Mouse (Mus musculus): ENCODE measurements around the gene Gm20388. TPM values are rescaled to one million over a fixed set of nuclear protein-coding genes. Genes with fewer than 3 reads are reported as not detected.
A peak's percentile ranks its signal among the peaks of the same experiment; 100 is the strongest.

Gm20388 gene
- polyA plus RNA-seq, 2 experiments = 8.5 TPM; not detected in 1

GRCm38 (mm10) chr8:124277951-124278910, 4367.6 kb downstream of the Gm20388 start:
- no peaks in the 10 kb centered on the region for H3K9me3 ChIP-seq (ENCODE audit: control insufficient read depth, low read length)
- H3K27me3 ChIP-seq (ENCODE audit: control insufficient read depth, insufficient read depth, low read length) = no peaks in the 10 kb centered on the region
- H3K9ac ChIP-seq (replicated peaks) = no peak overlapping the region
- ATAC-seq (ENCODE audit: insufficient read depth) (no peak), DNase-seq (ENCODE audit: low read depth in 3 of 3, low spot score in 3 of 3) (no peak)
- TF ChIP-seq EP300 (IDR thresholded peaks at IDR 0.05; ENCODE audit: low read depth) (no peak), CTCF (IDR thresholded peaks at IDR 0.05; ENCODE audit: low read depth) (no peak)
- peaks cover 0 to 14% of the 10 kb centered on the region in 2 experiments; a peak in 1 of 4 replicates for H3K4me1 ChIP-seq (replicated peaks; ENCODE audit: control insufficient read depth in 2 of 2, insufficient read depth in 2 of 2, low read length in 1 of 2)
- 57% methylated on average over 24 of the region's 24 CpGs for WGBS (ENCODE audit: insufficient replicate concordance)
- no peak overlapping the region for H3K4me2 ChIP-seq (ENCODE audit: low read depth)
- H3K4me3 ChIP-seq (ENCODE audit: insufficient read depth in 1 of 2, low read depth in 2 of 2, low read length in 2 of 2) = no peak overlapping the region
- no peak overlapping the region for H3K27ac ChIP-seq
- H3K36me3 ChIP-seq (replicated peaks; ENCODE audit: control insufficient read depth, insufficient read depth, low read depth) = no peaks in the 10 kb centered on the region

- Histone ChIP-seq H3K4me1 (replicated peaks; ENCODE audit: control insufficient read depth in 2 of 2, insufficient read depth in 2 of 2, low read length in 1 of 2) (peaks cover 0 to 13% of the 10 kb centered on the region in 2 experiments; a peak in 1 of 4 replicates), H3K4me2 (ENCODE audit: low read depth) (peak overlapping the region; percentile 19), H3K9ac (replicated peaks) (no peak overlapping the region)
Measured at GRCm38 (mm10) chr8:124278956-124279689, 4368.5 kb downstream of the Gm20388 start.

GRCm38 (mm10) chr8:124279690-124279985, 4369.0 kb downstream of the Gm20388 start:
- H3K4me1 ChIP-seq (replicated peaks; ENCODE audit: control insufficient read depth in 2 of 2, insufficient read depth in 2 of 2, low read length in 1 of 2) = peaks cover 0 to 13% of the 10 kb centered on the region in 2 experiments; a peak in 1 of 4 replicates
- whole genome bisulfite sequencing (ENCODE audit: insufficient replicate concordance) = 89% methylated on average over 5 of the region's 5 CpGs

More at GRCm38 (mm10) chr8:124278956-124279689, 4368.5 kb downstream of the Gm20388 start:
- 42% methylated on average over 7 of the region's 7 CpGs for WGBS (ENCODE audit: insufficient replicate concordance)
- H3K36me3 ChIP-seq (replicated peaks; ENCODE audit: control insufficient read depth, insufficient read depth, low read depth) = no peaks in the 10 kb centered on the region
- H3K27me3 ChIP-seq (ENCODE audit: control insufficient read depth, insufficient read depth, low read length) = no peaks in the 10 kb centered on the region
- DNase-seq (ENCODE audit: low read depth in 3 of 3, low spot score in 3 of 3) (no peak), ATAC-seq (ENCODE audit: insufficient read depth) (no peak)
- H3K9me3 ChIP-seq (ENCODE audit: control insufficient read depth, low read length) = no peaks in the 10 kb centered on the region
- H3K4me3 ChIP-seq (ENCODE audit: insufficient read depth in 1 of 2, low read depth in 2 of 2, low read length in 2 of 2) = no peak overlapping the region
- TF ChIP-seq EP300 (IDR thresholded peaks at IDR 0.05; ENCODE audit: low read depth) (no peak), CTCF (IDR thresholded peaks at IDR 0.05; ENCODE audit: low read depth) (no peak)
- no peak overlapping the region for H3K27ac ChIP-seq

GRCm38 (mm10) chr8:124281700-124282541, 4371.3 kb downstream of the Gm20388 start:
- peaks cover 0 to 13% of the 10 kb centered on the region in 2 experiments; a peak in 1 of 4 replicates for H3K4me1 ChIP-seq (replicated peaks; ENCODE audit: control insufficient read depth in 2 of 2, insufficient read depth in 2 of 2, low read length in 1 of 2)
- no peak overlapping the region for H3K4me2 ChIP-seq (ENCODE audit: low read depth)
- H3K9me3 ChIP-seq (ENCODE audit: control insufficient read depth, low read length) = no peaks in the 10 kb centered on the region
- ATAC-seq (ENCODE audit: insufficient read depth) (no peak), DNase-seq (ENCODE audit: low read depth in 3 of 3, low spot score in 3 of 3) (no peak)
- no peaks in the 10 kb centered on the region for H3K36me3 ChIP-seq (replicated peaks; ENCODE audit: control insufficient read depth, insufficient read depth, low read depth)
- no peak for TF ChIP-seq CTCF (IDR thresholded peaks at IDR 0.05; ENCODE audit: low read depth)
- TF ChIP-seq EP300 (IDR thresholded peaks at IDR 0.05; ENCODE audit: low read depth) = no peak
- H3K27me3 ChIP-seq (ENCODE audit: control insufficient read depth, insufficient read depth, low read length) = no peaks in the 10 kb centered on the region
- WGBS (ENCODE audit: insufficient replicate concordance) = 54% methylated on average over 11 of the region's 11 CpGs
- H3K9ac ChIP-seq (replicated peaks) = no peak overlapping the region
- no peak overlapping the region for H3K4me3 ChIP-seq (ENCODE audit: insufficient read depth in 1 of 2, low read depth in 2 of 2, low read length in 2 of 2)
- no peak overlapping the region for H3K27ac ChIP-seq

More at GRCm38 (mm10) chr8:124279690-124279985, 4369.0 kb downstream of the Gm20388 start:
- DNase-seq (ENCODE audit: low read depth in 3 of 3, low spot score in 3 of 3) (no peak), ATAC-seq (ENCODE audit: insufficient read depth) (no peak)
- Histone ChIP-seq H3K27ac (no peak overlapping the region), H3K4me3 (ENCODE audit: insufficient read depth in 1 of 2, low read depth in 2 of 2, low read length in 2 of 2) (no peak overlapping the region), H3K27me3 (ENCODE audit: control insufficient read depth, insufficient read depth, low read length) (no peaks in the 10 kb centered on the region), H3K9me3 (ENCODE audit: control insufficient read depth, low read length) (no peaks in the 10 kb centered on the region), H3K36me3 (replicated peaks; ENCODE audit: control insufficient read depth, insufficient read depth, low read depth) (no peaks in the 10 kb centered on the region), H3K4me2 (ENCODE audit: low read depth) (no peak overlapping the region), H3K9ac (replicated peaks) (no peak overlapping the region)
- no peak for TF ChIP-seq EP300 (IDR thresholded peaks at IDR 0.05; ENCODE audit: low read depth)
- no peak for TF ChIP-seq CTCF (IDR thresholded peaks at IDR 0.05; ENCODE audit: low read depth)

All from liver, embryonic 14.5 days (tissue).